Mouse (Mus musculus): ENCODE results near the gene Rec114.

- TF ChIP-seq CTCF (IDR thresholded peaks at IDR 0.05; ENCODE audit: control insufficient read depth, insufficient read depth, insufficient replicate concordance, low read depth, low read length) (no peak), POLR2A (IDR thresholded peaks at IDR 0.05; ENCODE audit: control insufficient read depth, low read depth, low read length) (no peak)
Measured at GRCm38 (mm10) chr9:58649265-58649626, 94.5 kb downstream of the Rec114 start.
